Mouse (Mus musculus) forebrain, embryonic 13.5 days (tissue): ENCODE measurements around the gene Rnf24. TPM values are rescaled to one million over a fixed set of nuclear protein-coding genes. Genes with fewer than 3 reads are reported as not detected.
"Not testable (repeated sequence)": the region's sequence is repeated elsewhere in the genome, so short reads cannot be mapped to it uniquely, and the experiment has no call there.

Source experiments
- ATAC-seq: fragments of 200-750 bp; cut with Nextera tagmentation; 2 replicates; pipeline ENCODE4 v1.8.0; 2017
- H3K27ac ChIP-seq: fragments of 300-500 bp; sonication (generic); 2 replicates; pipeline ENCODE4 v1.5.1; 2015; ENCODE audit warnings: inconsistent platforms, mild to moderate bottlenecking, moderate library complexity
- H3K27me3 ChIP-seq: fragments of 300-500 bp; sonication (generic); 2 replicates; pipeline ENCODE4 v1.6.1; 2015; ENCODE audit warnings: mild to moderate bottlenecking, inconsistent platforms
- H3K36me3 ChIP-seq: fragments of 300-500 bp; sonication (generic); 2 replicates; pipeline ENCODE4 v1.6.1; 2015; ENCODE audit warnings: mild to moderate bottlenecking, inconsistent platforms; ENCODE audit not compliant: poor library complexity, severe bottlenecking
- H3K4me1 ChIP-seq: fragments of 300-500 bp; sonication (generic); 2 replicates; pipeline ENCODE4 v1.6.1; 2015; ENCODE audit warnings: inconsistent platforms
- H3K4me2 ChIP-seq: fragments of 300-500 bp; sonication (generic); 2 replicates; pipeline ENCODE4 v1.6.1; 2015; ENCODE audit warnings: inconsistent platforms, mild to moderate bottlenecking, moderate library complexity
- H3K4me3 ChIP-seq: fragments of 300-500 bp; sonication (generic); 2 replicates; pipeline ENCODE4 v1.5.1; 2015; ENCODE audit warnings: mild to moderate bottlenecking, inconsistent platforms
- H3K9ac ChIP-seq: fragments of 300-500 bp; sonication (generic); 2 replicates; pipeline ENCODE4 v1.6.1; 2015; ENCODE audit warnings: mild to moderate bottlenecking, inconsistent platforms
- H3K9me3 ChIP-seq: fragments of 300-500 bp; sonication (generic); replicated peaks from 2 replicates; pipeline ENCODE4 v1.6.1; 2016; ENCODE audit warnings: inconsistent platforms
- WGBS: fragments of 180-500 bp; shearing (Covaris S2); methylation state at CpG from one replicate; pipeline ENCODE4 v1.1.7; 2015; 5-methylcytosine and 5-hydroxymethylcytosine counted together
- polyA plus RNA-seq: library from polyadenylated mRNA; unstranded; fragments of >200 nt; fragmentation: Nextera tagmentation; extraction: Ambion mirVana; gene quantifications from 2 replicates; pipeline ENCODE4 v1.2.1, GENCODE M21; 2015

The Rnf24 gene
- polyA plus RNA-seq, 1 experiment from 2014 or later, result 14.6 TPM

DNA sequence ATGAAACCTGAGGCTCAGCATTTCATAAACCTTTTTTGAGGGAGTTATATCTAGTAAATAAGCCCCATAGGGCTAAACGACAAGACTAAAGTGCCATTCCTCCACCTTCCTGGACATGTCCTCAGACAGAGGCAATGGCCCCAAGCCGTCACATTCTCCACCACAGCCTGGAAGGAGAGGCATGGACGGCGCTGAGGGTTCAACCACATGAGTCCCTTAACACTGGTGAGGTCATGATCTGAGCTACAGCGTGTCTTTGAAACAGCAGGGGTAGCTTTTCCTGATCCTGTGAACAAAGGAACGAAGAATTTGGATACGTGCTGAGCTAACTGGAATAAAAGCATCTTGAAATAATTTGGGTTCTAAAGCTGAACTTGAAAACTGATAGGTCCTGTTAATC is 54.0 kb downstream of the Rnf24 start:
- H3K4me3 ChIP-seq, H3K4me1 ChIP-seq, ATAC-seq, H3K4me2 ChIP-seq, H3K9me3 ChIP-seq, H3K9ac ChIP-seq, H3K27me3 ChIP-seq, H3K27ac ChIP-seq: not testable (repeated sequence)
- WGBS, result 48% methylated on average over 7 of the region's 7 CpGs
- peaks cover 83% of the 10 kb centered on the region for H3K36me3 ChIP-seq

DNA sequence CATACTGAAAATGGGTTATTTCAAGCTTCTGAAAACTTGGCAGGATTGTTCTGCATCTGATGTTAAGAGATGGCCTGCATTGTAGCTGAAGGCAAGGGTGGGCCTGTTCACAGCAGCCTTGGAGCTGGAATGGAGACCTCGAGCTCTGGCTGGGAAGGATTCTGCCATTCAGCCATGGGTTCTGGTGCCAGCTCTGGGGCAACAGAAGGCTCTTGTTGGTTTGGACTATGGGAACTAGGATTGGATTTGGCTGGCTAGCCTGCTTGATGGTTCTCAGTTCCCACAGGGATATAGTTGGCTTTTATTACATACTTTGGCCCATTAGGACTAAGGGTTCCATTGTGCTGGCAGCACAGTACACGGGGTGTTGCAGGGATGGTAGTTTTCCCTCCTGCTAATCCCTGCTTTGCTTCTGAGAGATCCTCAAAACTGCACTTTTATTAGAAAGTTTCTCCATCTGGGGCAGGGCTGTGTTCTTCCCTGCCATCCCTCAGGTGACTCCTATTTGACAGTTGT is 55.9 kb downstream of the Rnf24 start:
- H3K27me3 ChIP-seq, result no peaks in the 10 kb centered on the region
- ATAC-seq, result no peak
- H3K36me3 ChIP-seq, result peaks cover 83% of the 10 kb centered on the region
- H3K4me1 ChIP-seq, result no peaks in the 10 kb centered on the region
- no peak overlapping the region for H3K4me3 ChIP-seq
- H3K27ac ChIP-seq, result no peak overlapping the region
- H3K9me3 ChIP-seq, result no peaks in the 10 kb centered on the region
- WGBS, result 95% methylated on average over 2 of the region's 2 CpGs
- H3K9ac ChIP-seq, result no peak overlapping the region
- no peak overlapping the region for H3K4me2 ChIP-seq

DNA sequence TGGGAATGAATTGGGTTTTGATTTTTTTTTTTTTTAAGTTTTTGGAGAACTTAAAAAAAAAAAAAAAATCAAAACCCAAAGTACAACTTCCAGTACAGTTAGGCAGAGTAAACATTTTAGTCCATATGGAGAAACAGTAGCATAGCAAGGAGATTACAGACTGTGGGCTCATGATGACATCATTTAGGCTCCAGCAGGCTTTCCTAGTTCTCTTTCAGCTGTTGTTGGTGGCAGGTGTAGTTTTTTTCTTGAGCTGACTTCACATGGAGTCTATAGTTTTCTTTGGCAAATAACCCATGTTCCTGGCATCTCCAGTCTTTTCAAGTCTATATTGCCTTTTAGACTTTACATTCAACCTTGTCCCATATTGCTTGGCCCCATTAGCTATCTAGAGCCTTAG is 62.0 kb downstream of the Rnf24 start:
- H3K4me2 ChIP-seq, result no peak overlapping the region
- H3K27ac ChIP-seq, result no peak overlapping the region
- no peak overlapping the region for H3K4me3 ChIP-seq
- H3K9me3 ChIP-seq, result no peaks in the 10 kb centered on the region
- no peak overlapping the region for H3K9ac ChIP-seq
- no peaks in the 10 kb centered on the region for H3K4me1 ChIP-seq
- H3K27me3 ChIP-seq, result no peaks in the 10 kb centered on the region
- ATAC-seq, result no peak
- H3K36me3 ChIP-seq, result peaks cover 86% of the 10 kb centered on the region

DNA sequence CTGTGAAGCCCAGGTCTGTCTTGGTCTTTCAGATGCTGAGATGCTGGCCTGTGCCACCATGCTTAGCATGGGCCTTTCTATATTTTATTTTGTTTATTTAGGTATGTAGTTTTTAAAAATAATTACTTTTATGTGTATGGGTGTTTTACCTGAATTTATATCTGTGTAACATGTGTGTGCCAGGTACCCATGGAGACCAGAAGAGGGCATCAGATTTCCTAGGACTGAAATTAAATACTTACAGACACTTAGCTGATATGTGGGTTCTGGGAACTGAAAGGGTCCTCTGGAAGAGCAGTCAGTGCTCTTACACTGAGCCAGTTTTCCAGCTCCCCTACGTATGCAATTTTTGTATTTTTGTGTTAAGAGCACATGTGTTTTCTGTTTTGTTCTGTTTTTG is 66.4 kb downstream of the Rnf24 start:
- Histone ChIP-seq H3K4me2 (no peak overlapping the region), H3K27me3 (no peaks in the 10 kb centered on the region), H3K27ac (no peak overlapping the region), H3K4me1 (no peaks in the 10 kb centered on the region), H3K4me3 (no peak overlapping the region), H3K9ac (no peak overlapping the region), H3K9me3 (no peaks in the 10 kb centered on the region), H3K36me3 (peaks cover 74% of the 10 kb centered on the region)
- no peak for ATAC-seq
- 97% methylated on average over 1 of the region's 1 CpGs for WGBS

DNA sequence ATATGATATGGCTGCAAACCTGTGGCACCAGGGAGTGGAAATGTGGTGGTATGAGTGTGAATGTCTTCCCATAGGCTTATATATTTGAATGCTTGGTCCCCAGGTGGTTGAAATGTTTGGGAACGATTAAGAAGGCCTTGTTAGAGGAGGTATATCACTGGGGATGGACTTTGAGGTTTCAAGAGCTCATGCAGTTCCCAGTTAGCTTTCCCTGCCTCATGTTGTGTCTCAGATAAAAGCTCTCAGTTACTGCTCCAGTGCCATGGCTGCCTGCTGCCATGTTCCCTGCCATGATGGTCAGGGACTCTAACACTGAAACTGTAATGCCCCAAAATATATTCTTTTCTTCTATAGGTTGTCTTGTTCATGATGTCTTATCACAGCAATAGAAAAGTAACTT is 71.1 kb downstream of the Rnf24 start:
- 97% methylated on average over 1 of the region's 1 CpGs for WGBS
- H3K36me3 ChIP-seq, result peaks cover 80% of the 10 kb centered on the region
- H3K27ac ChIP-seq, result no peak overlapping the region

DNA sequence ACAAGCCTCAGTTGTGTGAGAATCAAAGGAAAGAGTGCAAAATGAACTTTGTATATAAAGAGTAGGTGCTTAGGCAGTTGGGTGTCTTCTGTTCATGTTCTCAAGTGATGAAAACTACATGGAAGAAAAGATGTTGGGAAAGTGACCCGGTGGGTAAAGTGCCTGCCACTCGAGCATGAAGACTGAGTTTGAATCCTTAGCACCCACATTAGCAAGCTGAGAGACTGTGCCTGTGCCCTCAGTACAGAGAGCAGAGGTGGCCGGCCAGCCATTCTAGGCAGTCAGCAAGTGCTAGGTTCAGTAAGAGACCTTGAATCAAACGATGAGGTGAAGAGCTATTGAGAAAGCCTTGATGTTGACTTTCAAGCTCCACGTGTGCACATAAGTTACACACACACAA is 76.0 kb downstream of the Rnf24 start:
- ATAC-seq, result no peak
- no peaks in the 10 kb centered on the region for H3K9me3 ChIP-seq
- 89% methylated on average over 5 of the region's 5 CpGs for WGBS
- no peaks in the 10 kb centered on the region for H3K27me3 ChIP-seq
- H3K27ac ChIP-seq, result no peak overlapping the region
- no peak overlapping the region for H3K4me3 ChIP-seq
- H3K4me1 ChIP-seq, result no peaks in the 10 kb centered on the region
- H3K4me2 ChIP-seq, result no peak overlapping the region
- H3K36me3 ChIP-seq, result peaks cover 77% of the 10 kb centered on the region
- no peak overlapping the region for H3K9ac ChIP-seq

More for the DNA sequence above, 71.1 kb downstream of the Rnf24 start:
- no peaks in the 10 kb centered on the region for H3K4me1 ChIP-seq
- no peaks in the 10 kb centered on the region for H3K27me3 ChIP-seq
- no peak overlapping the region for H3K4me2 ChIP-seq
- H3K4me3 ChIP-seq, result no peak overlapping the region
- ATAC-seq, result no peak
- H3K9me3 ChIP-seq, result no peaks in the 10 kb centered on the region
- H3K9ac ChIP-seq, result no peak overlapping the region

DNA sequence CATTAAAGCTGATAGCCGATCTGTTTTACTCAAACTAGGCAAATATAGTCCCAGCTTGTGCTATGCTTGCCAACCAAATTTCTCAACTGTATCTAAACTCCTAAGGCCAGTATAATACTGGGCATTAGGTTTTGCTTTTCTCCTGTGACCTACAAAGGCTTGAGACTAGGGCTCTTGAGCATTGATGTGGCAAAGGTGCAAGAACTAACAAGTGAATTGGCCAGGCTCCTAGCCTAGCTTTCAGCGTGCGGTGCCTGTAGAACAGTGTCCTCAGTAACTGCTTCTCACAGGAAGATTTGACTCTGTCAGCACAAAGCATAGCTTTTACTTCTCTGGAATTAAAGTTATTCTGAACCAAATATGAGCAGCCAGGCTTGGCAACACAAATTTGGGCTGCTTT is 77.2 kb downstream of the Rnf24 start:
- ATAC-seq, result no peak
- WGBS, result 99% methylated on average over 3 of the region's 3 CpGs
- no peak overlapping the region for H3K4me2 ChIP-seq
- H3K4me3 ChIP-seq, result no peak overlapping the region
- H3K4me1 ChIP-seq, result no peaks in the 10 kb centered on the region
- H3K9ac ChIP-seq, result no peak overlapping the region
- H3K27me3 ChIP-seq, result no peaks in the 10 kb centered on the region
- no peak overlapping the region for H3K27ac ChIP-seq
- no peaks in the 10 kb centered on the region for H3K9me3 ChIP-seq
- H3K36me3 ChIP-seq, result peaks cover 68% of the 10 kb centered on the region

DNA sequence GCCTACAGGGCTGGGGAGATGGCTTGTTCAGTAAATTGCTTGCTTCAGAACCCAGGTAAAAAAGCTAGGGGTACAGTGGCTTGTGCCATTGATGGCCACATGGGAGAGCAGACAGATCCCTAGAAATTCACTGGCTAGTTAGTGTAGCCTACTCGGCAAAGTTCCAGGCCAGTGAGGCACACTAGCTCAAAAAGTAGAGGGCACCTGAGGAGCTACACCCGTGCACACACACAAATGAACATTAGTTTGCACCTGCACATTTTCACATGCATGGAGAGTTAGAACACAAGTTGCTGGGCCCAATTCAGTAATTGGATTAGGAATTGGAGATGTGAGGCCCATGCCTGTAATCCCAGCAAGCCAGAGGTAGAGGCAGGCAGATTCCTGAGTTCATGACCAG is 87.6 kb downstream of the Rnf24 start:
- H3K27me3 ChIP-seq, result no peaks in the 10 kb centered on the region
- no peak for ATAC-seq
- H3K36me3 ChIP-seq, result no peaks in the 10 kb centered on the region
- no peak overlapping the region for H3K27ac ChIP-seq
- H3K4me3 ChIP-seq, result no peak overlapping the region
- WGBS, result 82% methylated on average over 2 of the region's 2 CpGs
- H3K4me1 ChIP-seq, result peaks cover 33% of the 10 kb centered on the region
- no peak overlapping the region for H3K9ac ChIP-seq
- no peaks in the 10 kb centered on the region for H3K9me3 ChIP-seq
- peak overlapping the region; percentile 83; the same call in 1 of the 2 replicates for H3K4me2 ChIP-seq

DNA sequence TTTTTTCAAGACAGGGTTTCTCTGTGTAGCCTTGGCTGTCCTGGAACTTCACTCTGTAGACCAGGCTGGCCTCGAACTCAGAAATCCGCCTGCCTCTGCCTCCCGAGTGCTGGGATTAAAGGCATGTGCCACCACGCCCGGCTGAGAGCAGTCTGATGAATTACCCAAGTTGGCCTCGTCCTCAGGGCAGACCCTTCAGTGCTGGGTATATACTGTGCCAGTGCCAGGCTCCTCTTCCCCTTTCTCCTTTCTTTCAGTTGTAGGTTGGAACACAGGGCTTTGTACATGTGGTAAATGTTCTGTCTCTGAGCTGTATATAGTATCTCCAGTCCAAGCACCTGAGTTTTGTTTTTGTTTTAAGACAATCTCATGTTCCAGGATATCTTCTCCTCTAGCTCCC is 88.7 kb downstream of the Rnf24 start:
- peak overlapping the region; percentile 96 for H3K9ac ChIP-seq
- H3K4me2 ChIP-seq, result peak overlapping the region; percentile 83
- H3K27ac ChIP-seq, result no peak overlapping the region
- H3K4me3 ChIP-seq, result peak overlapping the region; percentile 83
- H3K4me1 ChIP-seq, result peaks cover 33% of the 10 kb centered on the region
- 70% methylated on average over 6 of the region's 6 CpGs for WGBS
- no peaks in the 10 kb centered on the region for H3K27me3 ChIP-seq
- H3K36me3 ChIP-seq, result no peaks in the 10 kb centered on the region
- ATAC-seq, result no peak
- no peaks in the 10 kb centered on the region for H3K9me3 ChIP-seq

DNA sequence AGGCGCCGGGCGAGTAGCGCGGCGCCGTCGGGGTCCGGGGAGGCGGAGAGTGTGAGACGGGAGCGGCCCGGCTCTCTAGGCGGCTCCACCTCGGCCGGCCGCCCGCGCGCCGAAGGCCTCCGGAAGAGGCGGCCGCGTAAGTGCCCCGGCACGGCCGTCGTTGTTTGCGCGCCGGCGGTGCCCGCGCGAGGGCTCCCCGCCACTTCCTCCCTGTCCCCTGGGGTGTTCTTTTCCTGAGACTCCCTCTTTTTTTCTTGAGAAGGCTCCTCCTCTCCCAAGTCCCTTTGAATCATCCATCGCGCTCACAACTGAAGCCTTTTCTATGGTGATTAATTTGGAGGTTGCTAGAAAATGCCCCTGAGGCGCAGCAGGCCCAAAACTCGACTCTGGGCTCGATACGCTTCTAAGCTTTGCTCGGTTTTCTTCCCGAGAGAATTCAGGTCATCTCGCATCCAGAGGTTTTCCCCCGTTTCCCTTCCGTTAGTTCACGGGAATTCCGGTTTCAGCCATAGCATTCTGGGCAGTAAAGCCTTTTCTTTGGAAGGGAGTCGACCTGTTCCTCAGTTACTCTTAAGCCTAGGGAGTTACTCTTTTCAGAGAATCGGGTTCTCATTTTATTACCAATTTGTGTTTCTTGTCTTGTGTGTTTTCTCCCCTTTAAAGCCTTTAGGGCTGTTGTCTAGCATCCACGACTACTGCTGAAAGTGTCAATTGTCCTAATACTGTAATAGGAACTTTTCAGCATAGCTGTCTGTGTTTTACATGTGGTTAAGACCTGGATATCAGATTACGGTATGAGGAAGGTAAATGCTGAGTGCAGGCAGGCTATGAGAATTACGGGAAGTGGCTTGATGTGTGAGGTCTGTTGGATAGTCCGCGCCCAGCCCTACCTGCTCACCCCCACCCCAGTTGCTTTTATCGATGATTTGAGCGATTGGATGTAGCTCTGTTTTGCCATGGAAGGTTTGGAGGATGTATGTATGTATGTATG is 89.7 kb downstream of the Rnf24 start:
- peak; percentile 75 for ATAC-seq
- Histone ChIP-seq H3K4me3 (peak overlapping the region; percentile 83), H3K9ac (peak overlapping the region; percentile 96), H3K27ac (peak overlapping the region; percentile 99), H3K9me3 (no peaks in the 10 kb centered on the region), H3K36me3 (no peaks in the 10 kb centered on the region), H3K4me2 (peak overlapping the region; percentile 83), H3K4me1 (peaks cover 33% of the 10 kb centered on the region), H3K27me3 (no peaks in the 10 kb centered on the region)
- under 1% methylated on average over 26 of the region's 59 CpGs for WGBS

DNA sequence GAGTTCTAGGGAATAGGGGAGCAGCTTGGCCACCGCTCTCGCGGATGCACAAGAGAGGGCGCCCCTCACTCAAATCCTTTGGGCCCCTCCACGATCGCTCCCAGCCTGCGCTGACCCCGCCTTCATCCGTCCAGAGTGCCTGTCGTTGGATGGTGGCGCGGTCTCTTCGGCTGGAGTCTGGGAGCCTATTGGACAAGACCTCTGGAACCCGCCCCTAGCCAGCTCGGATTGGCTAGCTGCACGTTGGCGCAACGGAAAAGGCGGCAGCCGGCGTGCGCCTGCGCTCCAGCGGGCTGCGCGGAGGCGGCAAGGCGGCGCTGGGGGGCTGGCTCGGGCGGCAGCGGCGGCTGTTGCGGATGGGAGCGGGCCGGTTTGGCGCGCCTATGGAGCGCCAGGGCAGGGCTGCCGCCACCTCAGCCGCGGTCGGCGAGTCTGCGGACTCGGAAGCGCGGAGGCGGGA is 90.4 kb downstream of the Rnf24 start, which contains the start of gene Pank2:
TSS of gene Pank2 (plus strand) at position 283 of the 460 bp plus-strand sequence.
- peak; percentile 100 for ATAC-seq
- Histone ChIP-seq H3K4me2 (peak within 1 kb of the TSS; percentile 83), H3K27me3 (no peaks in the 10 kb centered on the region), H3K9ac (peak within 1 kb of the TSS; percentile 96), H3K27ac (peak within 1 kb of the TSS; percentile 99), H3K4me1 (peaks cover 33% of the 10 kb centered on the region), H3K9me3 (no peaks in the 10 kb centered on the region), H3K4me3 (peak within 1 kb of the TSS; percentile 83), H3K36me3 (no peaks in the 10 kb centered on the region)
- WGBS, result under 1% methylated on average over 30 of the region's 49 CpGs

DNA sequence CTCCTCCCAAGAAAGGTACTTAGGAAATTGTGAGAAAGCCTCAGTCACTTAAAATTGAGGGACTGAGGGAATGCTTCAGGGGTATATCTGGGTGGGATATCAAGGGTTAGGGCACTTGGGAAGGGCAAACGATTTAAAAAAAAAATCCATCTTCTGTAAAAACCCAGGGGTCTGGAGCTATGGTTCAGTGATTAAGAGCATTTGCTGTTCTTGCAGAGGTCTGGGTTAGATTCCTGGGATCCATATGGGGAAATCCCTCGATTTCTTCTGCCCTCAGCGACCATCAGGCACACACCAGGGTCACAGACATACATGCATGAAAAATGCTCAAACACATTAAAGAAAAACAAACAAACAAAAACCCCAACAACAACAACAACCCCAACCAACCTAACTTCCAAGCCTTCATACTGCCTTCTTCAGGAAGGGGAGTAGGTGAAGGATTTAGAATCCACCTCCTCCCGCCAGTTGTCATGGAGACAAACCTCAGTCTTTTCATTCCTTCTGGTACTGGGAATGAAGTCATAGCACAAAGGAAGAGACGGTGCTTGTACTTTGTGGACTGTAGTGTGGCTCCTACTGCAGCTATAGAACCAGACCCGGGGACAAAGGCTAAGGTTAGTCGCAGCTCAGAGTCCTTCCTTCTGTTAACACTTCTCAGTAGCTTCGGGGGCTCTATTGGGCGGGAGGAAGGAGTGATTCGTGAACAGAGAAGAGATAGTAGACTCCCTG is 91.0 kb downstream of the Rnf24 start:
- no peaks in the 10 kb centered on the region for H3K9me3 ChIP-seq
- peaks cover 33% of the 10 kb centered on the region for H3K4me1 ChIP-seq
- WGBS, result 3% methylated on average over 10 of the region's 10 CpGs
- peak overlapping the region; percentile 63 for H3K4me2 ChIP-seq
- peak; percentile 81 for ATAC-seq
- peak overlapping the region; percentile 99 for H3K27ac ChIP-seq
- no peaks in the 10 kb centered on the region for H3K36me3 ChIP-seq
- no peaks in the 10 kb centered on the region for H3K27me3 ChIP-seq
- H3K4me3 ChIP-seq, result peak overlapping the region; percentile 83
- H3K9ac ChIP-seq, result peak overlapping the region; percentile 70
